Mouse (Mus musculus): ENCODE data around the gene Olfr1346.

GRCm38 (mm10) chr7:6456399-6456798, 10.5 kb upstream of the Olfr1346 start:
- no peak for TF ChIP-seq GATA1 (IDR thresholded peaks at IDR 0.05; ENCODE audit: borderline replicate concordance, low read length)
- TF ChIP-seq FLI1 (IDR thresholded peaks at IDR 0.05; ENCODE audit: low read length), result no peak

Measured in megakaryocyte, embryonic 14.5 days (primary cell).